Mouse (Mus musculus) kidney, postnatal 25 days (tissue): ENCODE measurements around the gene Bri3.

ENCODE experiments used
- DNase-seq, 2 experiments: peaks; one replicate each; pipeline ENCODE4 v3.0.0; 2021; ENCODE audit warnings: mixed read lengths in 2 of 2

Bri3 gene

DNA sequence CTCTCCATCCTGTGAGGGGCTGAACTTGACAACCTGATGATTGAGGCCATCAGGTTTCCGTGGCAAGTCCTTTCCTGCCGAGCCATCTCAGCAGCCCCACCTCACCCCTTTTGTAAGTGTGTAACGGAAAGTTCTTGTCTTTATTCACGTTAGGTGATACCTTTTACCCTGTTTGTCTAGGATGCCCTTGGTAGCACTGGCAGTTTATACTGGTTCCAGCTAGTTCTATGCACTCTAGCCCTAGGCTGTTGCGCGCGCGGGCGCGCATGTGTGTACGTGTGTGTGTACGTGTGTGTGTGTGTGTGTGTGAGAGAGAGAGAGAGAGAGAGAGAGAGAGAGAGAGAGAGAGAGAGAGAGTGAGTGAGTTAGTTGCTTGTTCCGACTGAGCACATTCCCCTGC, 19.3 kb downstream of the Bri3 start:
- no peak for DNase-seq

DNA sequence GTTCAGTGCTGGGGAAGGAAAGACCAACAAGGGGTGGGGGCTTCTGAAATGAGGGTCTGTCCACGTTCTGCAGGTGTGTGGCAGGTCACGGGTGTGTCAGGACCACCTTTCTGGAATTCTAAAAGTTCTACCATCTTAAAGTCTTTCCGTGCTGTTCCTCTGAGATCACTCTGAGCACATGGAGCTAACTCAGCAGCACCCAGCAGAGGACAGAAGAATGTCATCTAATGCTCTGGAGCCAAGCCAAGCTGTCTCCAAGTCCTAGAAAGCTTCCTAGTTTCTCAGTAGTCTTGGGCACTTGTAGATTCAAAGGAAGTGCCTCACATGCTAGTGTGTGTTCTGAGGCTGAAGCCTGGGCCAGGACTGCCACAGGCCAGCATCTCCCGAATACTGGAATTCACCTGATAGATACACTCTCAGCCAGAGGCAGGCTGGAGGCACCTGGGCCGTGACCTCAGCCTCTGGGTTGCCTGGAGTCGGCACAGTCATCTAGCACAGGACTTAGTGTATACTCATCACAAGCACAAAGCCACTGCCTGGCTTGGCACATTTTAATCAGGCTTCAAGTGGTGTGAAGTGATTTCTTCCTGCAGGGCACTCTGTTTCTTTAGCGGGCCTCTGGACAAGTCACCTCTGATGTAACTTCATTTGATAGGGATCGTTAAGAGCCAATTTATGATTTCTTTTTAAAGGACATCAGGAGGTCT, 23.5 kb downstream of the Bri3 start:
- DNase-seq, result peak; percentile 70 to 85

DNA sequence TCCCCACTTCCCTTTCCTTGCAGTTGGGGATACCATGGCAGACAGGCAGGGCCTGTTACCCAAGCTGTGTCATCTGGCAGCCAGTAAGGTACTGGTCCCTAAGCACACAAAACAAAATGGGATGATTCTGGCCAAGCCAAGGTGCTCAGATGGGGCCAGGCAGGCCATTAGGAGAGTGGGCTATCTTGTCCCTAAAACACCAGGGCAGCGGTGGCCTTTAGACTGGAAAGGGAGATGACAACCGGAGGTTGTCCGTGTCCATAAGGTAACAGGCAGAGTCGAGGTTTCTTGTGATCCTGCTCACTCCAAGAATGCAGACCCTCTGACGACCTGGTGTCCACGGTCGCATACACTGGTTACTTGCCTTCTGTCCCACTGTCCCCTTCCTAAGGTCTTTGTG, 25.7 kb downstream of the Bri3 start:
- no peak for DNase-seq

DNA sequence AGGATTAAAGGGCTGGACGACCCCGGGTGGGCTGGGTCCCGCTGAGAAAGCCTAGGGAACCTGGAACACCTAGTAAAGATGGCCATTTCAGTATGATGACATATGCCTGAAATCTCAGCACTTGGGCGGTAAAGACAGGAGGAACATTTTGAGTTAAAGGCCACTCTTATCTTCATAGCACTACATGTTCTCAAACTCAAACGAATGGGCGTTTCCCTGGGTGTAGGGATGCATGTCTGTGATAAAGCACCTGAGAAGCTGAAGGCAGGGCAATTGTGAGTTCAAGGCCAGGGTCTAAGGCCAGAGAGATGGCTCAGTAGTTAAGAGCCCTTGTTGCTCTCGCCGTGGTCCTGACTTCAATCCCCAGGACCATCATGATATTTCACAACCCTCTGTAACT, 26.2 kb downstream of the Bri3 start:
- DNase-seq, result no peak

DNA sequence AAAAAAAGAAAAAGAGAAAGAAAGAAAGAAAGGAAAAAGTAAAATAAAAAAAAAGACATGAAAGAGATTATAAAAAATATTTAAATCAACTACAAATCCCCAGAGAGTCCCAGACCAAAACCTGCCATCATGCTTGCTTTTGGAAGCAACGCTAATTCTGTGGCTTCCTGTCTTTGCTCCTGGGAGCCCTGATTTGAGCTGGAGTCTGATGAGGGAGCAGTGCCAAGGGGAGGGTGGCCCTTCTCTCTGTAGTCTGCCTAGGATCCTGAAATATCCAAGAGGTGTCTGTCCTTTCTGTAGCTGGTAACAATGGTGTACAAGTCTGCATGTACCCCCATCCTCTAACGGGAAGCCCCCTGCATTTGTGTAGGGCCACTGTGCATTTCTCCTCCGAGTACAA, 26.9 kb downstream of the Bri3 start:
- DNase-seq, result no peak

DNA sequence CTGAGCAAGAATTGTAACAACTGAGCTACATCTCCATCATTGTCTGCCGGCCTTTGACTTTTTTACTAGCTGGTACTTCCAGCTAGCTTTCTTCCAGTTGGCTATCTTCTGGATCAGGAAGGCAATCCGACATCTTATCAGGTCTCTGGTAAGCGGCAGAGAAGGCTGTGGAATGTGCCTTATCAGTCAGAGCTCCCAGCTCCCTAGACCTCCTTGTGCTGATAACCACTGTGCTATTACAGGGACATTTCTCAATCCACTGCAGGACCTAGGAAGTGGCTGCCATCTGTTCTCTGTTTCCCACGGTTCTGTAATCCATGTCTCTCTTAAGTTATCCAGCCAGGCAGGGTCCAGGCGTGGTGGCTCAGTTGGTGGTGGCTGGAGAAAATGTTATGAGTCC, 27.5 kb downstream of the Bri3 start:
- no peak for DNase-seq

DNA sequence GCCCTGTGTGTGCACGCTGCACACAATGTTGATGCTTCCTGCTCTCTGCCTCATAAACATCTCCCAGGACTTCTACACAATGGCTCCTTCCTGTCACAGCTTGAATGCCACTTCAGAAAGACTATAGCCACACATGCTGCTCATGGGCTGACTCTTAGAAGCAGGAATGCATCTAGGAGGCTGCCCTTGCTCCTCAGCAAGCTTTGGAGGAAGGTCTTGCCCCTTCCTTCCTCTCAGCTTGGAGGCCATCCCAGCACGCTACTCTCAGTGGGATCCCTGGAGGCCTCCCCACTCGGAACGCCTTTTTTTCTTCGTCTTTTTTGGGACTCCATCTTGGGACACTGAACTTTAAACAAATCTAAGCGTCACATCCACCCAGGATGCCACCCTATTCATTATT, 30.7 kb downstream of the Bri3 start:
- no peak for DNase-seq

DNA sequence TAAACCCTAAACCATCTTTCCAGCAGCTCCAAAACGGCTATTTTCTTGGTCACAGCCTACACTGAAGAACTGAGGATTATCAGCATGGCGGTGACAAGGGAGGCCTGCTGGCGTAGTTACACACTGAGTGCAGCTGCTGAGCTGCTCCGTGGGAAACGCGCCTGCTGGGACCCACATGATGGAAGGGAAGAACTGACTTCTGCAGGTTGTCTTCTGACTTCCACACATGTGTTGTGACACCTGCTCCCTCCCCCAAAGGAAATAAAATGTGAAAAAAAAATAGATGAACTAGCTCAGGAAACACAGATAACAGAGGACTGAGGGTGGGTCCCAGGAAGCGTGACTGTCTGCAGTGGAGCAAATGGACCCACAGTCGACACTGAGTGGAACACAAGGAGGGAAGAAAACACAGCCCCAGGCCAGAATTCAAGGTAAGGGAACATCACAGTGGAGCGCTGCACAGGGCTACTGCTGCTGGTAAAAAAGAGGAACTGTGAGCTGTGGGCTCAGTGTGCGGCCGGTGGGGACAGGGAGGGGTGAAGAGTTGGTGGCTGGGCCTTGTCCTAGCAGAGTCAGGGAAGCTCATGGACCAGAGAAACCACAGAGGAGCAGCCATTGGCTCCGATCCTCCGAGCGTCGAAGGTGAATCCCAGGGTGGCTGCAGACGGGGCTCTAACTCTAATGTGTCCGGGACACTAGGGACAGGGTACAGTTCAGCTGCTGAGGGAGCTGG, 32.8 kb downstream of the Bri3 start:
- DNase-seq, result no peak

DNA sequence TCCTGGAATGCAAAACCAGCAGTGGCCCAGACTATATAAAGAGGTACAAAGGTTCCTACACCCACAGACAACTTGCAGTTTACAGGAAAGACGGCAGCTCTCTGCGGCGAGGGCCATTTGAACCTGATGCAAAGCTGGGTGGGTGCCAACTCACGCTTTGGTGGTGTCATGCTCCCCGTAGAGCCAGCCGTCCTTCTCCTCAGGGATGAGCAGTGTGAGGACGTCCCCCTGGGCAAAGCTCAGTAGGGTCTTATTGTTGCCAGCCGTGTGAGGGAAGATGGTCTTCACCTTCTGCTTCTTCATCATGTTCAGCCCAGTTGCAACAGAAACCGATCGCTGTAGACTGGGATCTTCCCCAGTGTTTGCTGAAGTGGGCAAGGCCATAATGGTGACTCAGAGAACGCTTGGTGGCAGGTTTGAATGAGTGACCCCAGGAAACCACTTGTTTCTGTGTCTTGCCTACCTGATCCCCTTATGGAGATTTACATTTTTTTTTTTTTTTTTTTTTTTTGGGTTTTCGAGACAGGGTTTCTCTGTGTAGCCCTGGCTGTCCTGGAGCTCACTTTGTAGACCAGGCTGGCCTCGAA, 34.2 kb downstream of the Bri3 start:
- no peak for DNase-seq

DNA sequence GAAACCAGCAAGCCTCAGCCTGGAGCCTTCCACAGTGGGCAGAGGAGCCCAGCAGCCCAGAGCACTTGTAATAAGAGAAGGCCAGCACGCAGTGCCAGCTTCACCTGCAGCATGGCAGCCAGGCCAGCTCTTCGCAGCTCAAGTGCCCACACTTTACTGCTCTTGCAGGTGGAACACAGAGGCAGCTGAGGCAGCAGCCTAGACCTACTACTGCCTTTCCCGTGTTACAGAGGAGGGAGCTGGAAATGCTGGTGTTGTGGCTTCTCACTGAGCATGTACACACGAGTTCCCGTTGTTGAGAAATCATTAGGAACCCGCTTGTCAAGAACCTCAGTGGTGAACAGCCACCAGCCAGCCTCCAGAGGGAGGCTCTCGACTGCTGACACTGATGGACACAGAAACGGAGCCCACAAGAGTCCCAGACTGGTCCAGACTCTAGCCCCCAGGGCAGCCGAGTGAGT, 34.9 kb downstream of the Bri3 start:
- DNase-seq, result no peak

DNA sequence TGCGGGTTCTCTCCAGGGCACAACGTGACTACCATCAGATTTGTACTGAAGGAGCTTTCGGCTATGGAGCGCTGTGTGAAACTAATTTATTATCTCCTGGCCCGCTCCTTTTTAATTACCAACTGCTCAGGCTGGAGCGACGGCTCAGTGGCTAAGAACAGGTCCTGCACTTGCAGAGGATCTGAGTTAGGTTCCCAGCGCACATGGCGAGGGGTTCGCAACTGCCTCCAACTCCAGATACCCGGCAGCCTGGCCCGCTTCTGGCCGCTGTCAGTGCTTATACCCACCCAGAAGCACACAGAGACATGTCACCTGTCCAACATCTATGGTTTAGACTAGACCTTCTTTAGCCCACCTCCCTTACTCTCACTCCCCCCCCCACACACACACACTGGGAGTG, 35.7 kb downstream of the Bri3 start:
- DNase-seq, result no peak

DNA sequence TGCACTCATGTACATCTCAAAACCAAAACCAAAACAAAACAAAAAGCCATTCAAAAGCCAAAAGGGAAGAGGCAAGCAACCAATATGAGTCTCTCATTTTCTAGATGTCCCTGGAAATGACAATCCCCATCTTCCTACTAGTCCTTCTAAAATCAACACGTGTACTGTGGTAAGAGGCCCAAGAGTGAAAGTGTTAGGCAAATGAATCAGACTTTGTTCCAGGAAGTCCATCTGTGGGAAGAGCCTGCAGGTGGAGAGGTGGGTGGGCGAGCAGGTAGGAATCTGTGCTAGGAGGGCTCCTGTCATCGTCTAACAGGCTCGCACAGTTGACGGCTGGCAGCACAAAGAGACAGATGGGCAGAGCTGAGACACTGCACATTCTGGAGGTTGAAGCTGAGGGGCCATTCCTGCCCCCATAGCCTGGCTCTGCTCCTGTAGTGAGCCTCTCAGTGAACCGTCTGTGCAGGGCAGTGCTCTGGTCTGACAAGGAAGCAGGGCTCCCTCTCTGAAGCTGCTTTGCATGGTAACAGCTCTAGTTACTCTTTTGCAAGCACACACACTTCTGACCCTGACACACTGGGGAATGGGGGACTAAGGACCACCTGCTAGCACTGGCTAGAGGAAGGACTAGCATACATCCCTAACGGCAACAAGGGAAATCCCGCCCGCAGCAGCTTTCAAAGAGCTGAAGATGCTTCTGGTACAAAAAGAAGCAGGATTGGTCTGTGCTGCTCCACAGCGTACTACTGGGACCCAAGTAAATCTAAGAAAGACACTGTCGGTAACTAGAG, 38.4 kb downstream of the Bri3 start:
- DNase-seq, result no peak

DNA sequence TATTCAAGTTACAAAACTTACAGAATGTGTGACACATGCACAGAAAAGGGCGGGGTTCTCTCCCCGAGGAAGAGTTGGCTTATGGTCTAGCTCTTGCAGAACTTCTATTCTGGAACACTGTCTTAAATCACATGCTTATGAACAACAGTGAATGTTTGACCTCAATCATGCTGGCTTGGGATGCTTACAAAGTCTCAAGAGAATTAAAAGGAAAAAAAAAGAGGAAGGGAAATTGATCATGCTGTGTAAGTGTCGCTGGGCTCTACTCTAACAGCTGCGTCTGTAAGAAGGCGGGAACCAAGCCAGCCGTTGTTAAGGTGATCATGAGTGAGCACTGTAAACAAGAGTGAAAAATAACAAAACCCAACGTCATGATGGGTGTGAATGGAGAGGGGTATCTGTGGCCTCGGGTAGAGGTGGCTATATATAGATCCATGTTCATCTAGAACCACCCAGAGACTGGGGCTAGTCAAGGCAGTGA, 39.4 kb downstream of the Bri3 start:
- no peak for DNase-seq

DNA sequence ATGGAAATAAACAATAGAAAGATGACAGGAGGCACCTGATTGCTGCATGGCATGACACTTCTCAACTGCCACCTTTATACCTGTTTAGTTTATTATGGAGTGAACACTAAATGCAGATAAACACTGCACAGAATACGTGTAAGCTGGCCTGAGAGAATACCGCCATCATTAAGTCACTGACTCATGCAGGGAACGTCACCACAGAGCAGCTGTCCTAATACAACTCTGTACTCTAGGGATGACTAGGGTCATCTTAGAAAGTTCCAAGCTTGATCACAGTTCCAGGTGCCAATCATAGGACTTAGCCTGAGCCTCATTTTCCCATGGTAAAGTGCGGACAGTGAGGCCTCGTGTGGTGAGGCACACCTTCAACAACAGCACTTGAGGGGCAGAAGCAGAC, 40.4 kb downstream of the Bri3 start:
- no peak for DNase-seq

DNA sequence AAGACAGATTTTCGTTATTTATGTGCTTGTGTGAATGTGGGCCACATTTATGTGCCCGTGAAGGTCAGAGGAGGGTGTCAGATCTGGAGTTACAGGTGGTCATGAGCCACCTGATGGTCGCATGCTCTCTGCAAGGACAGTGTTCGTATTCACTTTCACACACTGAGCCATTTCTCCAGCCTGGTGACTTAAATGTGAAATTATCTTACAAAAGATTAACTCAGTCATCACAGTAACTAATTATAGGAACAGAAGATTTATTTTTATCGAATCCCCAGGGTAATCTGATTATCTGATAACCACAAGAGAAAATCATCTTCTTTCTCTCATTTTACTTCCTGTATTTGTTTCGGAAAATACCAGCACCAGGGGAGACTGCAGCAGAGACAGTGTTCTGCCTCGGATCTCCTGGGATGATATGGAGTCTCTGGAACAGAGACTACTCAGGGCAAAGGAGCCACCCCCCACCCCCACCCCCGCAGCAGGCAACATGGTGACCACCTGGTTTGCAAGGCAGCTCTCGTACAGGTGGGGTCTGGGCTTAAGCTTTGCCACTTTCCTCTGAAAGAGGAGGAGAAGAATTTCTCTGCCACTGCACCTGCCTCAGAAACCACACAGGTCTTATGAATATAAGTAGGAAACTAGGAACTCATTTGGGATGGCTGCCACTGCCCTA, 42.5 kb downstream of the Bri3 start:
- DNase-seq, result no peak

DNA sequence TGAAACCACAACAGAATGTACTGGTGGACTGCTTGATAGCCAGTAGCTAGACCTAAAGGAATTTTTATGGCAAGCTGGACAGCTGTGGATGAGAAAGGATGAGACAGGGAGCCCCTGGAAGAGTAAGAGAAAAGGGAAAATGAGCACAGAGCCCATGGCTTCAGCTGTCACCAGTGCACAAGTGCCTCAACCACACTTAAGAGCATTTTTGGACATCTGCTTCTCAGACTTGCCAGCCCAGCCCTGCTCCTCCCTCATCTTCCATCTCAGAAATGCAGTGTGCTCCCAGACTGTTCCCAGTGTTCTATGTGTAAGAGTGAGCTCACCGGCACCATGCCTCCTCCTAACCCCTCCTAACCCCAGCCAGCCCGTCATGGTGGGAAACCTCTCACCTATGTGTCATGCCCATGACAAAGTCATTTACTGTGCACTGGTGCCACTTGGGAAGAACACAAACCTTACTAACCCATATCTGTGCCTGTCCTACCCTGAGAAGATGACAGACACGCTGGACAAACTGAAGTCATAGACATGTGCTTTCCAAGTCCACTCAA, 43.1 kb downstream of the Bri3 start:
- no peak for DNase-seq

DNA sequence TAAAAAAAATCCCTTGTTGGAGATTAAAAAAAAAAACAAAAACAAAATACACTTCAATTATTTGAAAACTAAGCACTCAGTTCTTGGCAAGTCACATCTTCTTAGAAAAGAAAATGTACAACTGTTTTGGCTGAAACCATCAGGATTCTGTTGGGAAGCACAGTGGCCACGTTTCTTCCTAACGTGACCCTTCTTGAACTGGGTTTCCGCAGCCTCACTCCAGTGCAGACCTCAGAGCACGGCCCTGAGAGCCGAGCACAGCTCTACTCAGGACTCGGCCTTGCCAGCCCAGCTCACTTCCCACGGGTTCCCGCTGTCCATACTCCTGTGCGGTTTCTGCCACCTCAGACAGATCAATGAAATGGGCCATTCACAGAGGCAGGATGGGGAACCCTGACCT, 44.2 kb downstream of the Bri3 start:
- DNase-seq, result no peak

DNA sequence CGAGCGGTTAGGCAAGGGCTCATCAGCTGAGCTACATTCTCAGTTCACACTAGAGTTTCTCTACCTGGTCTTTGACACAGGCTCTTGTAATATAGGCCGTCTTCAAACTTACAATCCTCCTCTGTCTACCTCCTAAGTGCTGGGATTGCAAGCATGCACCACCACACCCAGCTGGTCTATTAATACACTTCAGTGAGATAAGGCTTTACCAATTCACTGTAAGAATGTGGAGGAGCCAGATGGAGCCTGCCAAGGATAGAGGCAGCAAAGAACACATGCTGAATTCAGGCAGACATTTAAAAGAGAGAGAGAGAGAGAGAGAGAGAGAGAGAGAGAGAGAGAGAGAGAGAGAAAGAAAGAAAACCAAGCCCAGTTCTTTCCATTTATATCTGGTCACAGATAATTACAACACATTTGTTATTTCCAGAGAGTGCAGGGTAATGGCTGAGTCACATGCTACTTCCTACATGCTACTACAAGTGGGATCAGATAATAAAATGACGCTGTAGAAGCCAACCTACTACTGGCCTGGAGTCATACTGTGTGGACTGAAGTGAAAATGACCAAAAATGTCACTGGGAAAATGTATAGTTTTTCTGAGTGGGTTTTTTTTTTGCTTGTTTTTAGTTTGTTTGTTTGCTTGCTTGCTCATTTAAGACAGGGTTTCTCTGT, 45.7 kb downstream of the Bri3 start:
- DNase-seq, result no peak

DNA sequence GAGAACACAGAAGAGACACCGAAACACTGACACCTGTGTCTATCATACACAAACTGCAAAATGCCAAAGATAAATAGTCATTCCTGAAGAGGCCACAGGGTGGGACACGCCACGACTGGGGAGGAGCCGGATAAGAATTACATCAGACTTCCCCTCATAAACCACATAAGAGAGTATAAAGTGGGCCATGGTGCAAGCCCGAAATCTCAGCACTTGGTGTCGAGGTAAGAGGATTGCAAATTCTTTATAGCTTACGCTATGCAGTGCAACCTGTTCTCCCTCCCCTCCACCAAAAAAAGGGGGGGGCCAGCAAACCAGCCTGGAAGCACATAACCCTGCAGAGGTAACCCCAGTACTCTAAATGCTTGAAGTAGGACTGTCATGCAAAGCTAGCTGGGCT, 50.7 kb downstream of the Bri3 start:
- no peak for DNase-seq

DNA sequence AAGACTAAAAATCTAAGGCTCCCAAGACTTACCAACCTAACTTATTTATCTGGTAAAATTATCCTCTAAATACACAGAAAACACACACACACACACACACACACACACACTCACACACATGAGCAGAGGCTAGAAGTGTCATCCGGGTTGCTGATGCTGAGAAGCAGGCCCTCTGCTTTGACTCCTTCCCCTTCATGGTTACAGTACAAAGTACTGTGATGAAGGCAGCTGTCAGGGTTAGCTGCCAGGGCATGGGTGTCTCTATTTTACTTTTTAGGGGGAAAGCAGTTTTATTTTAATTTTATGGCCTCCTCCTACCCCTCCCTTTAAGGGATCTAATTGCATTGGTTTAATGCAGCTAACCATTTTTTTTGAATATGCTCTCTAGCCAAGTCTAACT, 51.1 kb downstream of the Bri3 start:
- no peak for DNase-seq

DNA sequence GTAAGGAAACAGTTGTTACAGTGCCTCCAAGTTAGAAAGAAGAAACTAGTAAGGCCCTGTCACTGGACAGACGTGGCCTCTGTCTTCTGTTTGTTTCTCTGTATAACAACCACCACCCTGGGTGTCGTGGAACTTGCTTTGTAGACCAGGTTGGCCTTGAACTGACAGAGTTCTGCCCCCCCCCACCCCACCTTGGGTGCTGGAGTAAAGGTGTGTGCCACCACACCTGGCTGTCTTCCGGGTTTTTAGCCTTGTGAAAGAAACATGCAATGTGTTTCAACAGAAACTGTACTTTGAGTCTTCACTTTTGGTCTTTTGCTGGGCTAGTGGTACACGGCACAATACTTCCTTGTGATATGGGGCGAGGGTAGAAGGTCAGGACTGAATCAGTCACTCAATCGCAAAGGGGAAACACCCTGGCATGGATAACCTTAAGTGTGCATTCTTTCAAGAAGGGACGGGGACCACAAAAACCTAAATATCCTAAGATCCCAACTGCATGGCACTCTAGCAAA, 51.9 kb downstream of the Bri3 start:
- DNase-seq, result no peak

DNA sequence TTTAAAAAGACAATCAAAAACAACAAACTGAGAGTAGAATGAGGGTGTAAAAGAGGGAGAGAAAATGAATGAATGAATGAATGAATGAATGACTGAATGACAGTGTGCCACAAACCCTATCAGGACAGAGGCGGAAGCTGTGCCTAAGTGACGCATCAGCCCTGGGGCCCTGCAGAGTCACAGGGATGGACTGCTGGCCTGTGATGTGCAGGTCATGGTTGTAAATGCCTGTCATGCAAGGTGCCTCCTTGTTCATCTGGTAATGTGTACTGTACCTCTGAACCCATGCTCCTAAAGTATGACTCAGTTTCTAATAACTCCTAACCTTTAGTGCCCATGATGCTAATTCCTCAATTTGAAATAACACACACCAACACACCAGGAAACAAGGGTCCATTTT, 58.8 kb downstream of the Bri3 start:
- DNase-seq, result no peak
